Mouse (Mus musculus): ENCODE measurements around the gene Kl. TPM values are rescaled to one million over a fixed set of nuclear protein-coding genes. Genes with fewer than 3 reads are reported as not detected.

Kl gene
- polyA plus RNA-seq, 1 experiment from 2014 or later, result 0.31 TPM

DNA sequence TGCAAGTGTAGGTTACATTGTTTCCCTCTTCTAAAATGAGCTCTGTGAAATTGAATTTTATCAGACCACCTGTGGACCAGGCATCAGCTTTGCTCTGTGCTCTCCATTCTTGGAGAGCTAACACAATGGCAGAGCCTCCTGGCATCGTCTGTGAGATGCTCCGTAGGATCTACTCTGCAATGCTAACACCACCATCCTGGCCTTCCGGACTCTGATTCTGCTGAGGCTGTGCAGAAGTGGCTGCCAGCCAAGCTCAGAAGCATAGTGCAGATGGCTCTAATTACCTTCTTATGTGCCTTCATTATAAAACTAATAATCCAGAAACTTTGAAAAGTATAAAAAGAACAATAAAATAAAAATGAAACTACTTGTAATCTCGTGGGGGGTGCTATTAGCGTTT, 16.2 kb upstream of the Kl start:
- no peak overlapping the region for H3K4me3 ChIP-seq
- H3K9me3 ChIP-seq (replicated peaks), result no peaks in the 10 kb centered on the region
- H3K4me2 ChIP-seq (replicated peaks), result no peak overlapping the region
- no peaks in the 10 kb centered on the region for H3K27me3 ChIP-seq
- no peak overlapping the region for H3K9ac ChIP-seq
- ATAC-seq (ENCODE audit: low FRiP score), result no peak
- 46% methylated on average over 5 of the region's 5 CpGs for WGBS
- H3K36me3 ChIP-seq, result no peaks in the 10 kb centered on the region
- no peaks in the 10 kb centered on the region for H3K4me1 ChIP-seq
- no peak overlapping the region for H3K27ac ChIP-seq

GRCm38 (mm10) chr5:150936807-150937206, 15.6 kb upstream of the Kl start:
- no peak overlapping the region for H3K9ac ChIP-seq
- no peak overlapping the region for H3K4me2 ChIP-seq (replicated peaks)
- no peaks in the 10 kb centered on the region for H3K4me1 ChIP-seq
- H3K4me3 ChIP-seq, result no peak overlapping the region
- H3K9me3 ChIP-seq (replicated peaks), result no peaks in the 10 kb centered on the region
- no peaks in the 10 kb centered on the region for H3K36me3 ChIP-seq
- no peak for ATAC-seq (ENCODE audit: low FRiP score)
- no peaks in the 10 kb centered on the region for H3K27me3 ChIP-seq
- no peak overlapping the region for H3K27ac ChIP-seq
- 68% methylated on average over 4 of the region's 4 CpGs for WGBS

- no peak overlapping the region for H3K27ac ChIP-seq
- no peaks in the 10 kb centered on the region for H3K9me3 ChIP-seq (replicated peaks)
- 52% methylated on average over 2 of the region's 2 CpGs for WGBS
- H3K36me3 ChIP-seq, result no peaks in the 10 kb centered on the region
- no peak for ATAC-seq (ENCODE audit: low FRiP score)
- no peaks in the 10 kb centered on the region for H3K27me3 ChIP-seq
- H3K4me1 ChIP-seq, result no peaks in the 10 kb centered on the region
- H3K9ac ChIP-seq, result no peak overlapping the region
- H3K4me3 ChIP-seq, result no peak overlapping the region
- H3K4me2 ChIP-seq (replicated peaks), result no peak overlapping the region
Measured at GRCm38 (mm10) chr5:150937501-150937900, 14.9 kb upstream of the Kl start.

DNA sequence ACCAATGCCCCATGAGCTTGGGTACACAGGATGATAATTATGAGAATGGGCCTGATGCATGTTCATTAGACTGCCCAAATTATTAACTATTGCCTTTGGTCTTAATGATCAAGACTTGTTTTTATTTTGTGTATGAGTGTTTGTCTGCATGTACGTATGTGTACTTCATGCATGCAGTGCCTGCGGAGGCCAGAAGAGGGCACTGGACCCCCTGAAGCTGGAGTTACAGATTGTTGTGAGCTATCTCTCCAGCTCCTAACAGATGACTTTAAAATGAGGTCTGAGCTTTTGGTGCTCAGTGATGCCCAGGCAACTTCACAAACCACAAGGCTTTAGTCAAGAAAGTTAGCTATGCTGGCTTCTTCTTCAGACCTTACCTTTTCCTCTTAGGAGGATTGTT, 6.8 kb upstream of the Kl start:
- Histone ChIP-seq H3K4me1 (no peaks in the 10 kb centered on the region), H3K4me2 (replicated peaks) (no peak overlapping the region), H3K27ac (no peak overlapping the region), H3K9me3 (replicated peaks) (no peaks in the 10 kb centered on the region), H3K36me3 (no peaks in the 10 kb centered on the region), H3K27me3 (no peaks in the 10 kb centered on the region), H3K4me3 (no peak overlapping the region), H3K9ac (no peak overlapping the region)
- WGBS, result 95% methylated on average over 2 of the region's 2 CpGs
- no peak for ATAC-seq (ENCODE audit: low FRiP score)

GRCm38 (mm10) chr5:150949131-150949530, 3.3 kb upstream of the Kl start:
- Histone ChIP-seq H3K9ac (no peak overlapping the region), H3K36me3 (no peaks in the 10 kb centered on the region), H3K9me3 (replicated peaks) (no peaks in the 10 kb centered on the region), H3K27ac (no peak overlapping the region), H3K4me1 (peaks cover 8% of the 10 kb centered on the region), H3K27me3 (peaks cover 33% of the 10 kb centered on the region), H3K4me2 (replicated peaks) (no peak overlapping the region), H3K4me3 (no peak overlapping the region)
- ATAC-seq (ENCODE audit: low FRiP score), result no peak
- WGBS, result 86% methylated on average over 3 of the region's 3 CpGs

- no peak overlapping the region for H3K27ac ChIP-seq
- no peaks in the 10 kb centered on the region for H3K36me3 ChIP-seq
- H3K9me3 ChIP-seq (replicated peaks), result no peaks in the 10 kb centered on the region
- ATAC-seq (ENCODE audit: low FRiP score), result no peak
- H3K4me1 ChIP-seq, result peaks cover 8% of the 10 kb centered on the region
- H3K27me3 ChIP-seq, result peaks cover 39% of the 10 kb centered on the region
- WGBS, result 93% methylated on average over 7 of the region's 7 CpGs
- H3K4me3 ChIP-seq, result no peak overlapping the region
- no peak overlapping the region for H3K4me2 ChIP-seq (replicated peaks)
- no peak overlapping the region for H3K9ac ChIP-seq
Measured at GRCm38 (mm10) chr5:150951325-150951724, 1.1 kb upstream of the Kl start.

- Histone ChIP-seq H3K36me3 (no peaks in the 10 kb centered on the region), H3K27ac (no peak overlapping the region), H3K9me3 (replicated peaks) (no peaks in the 10 kb centered on the region), H3K4me1 (peaks cover 8% of the 10 kb centered on the region), H3K4me3 (peak overlapping the region; percentile 46), H3K27me3 (peaks cover 41% of the 10 kb centered on the region), H3K4me2 (replicated peaks) (peak overlapping the region; percentile 79), H3K9ac (peak overlapping the region; percentile 57)
- peak; percentile 76 for ATAC-seq (ENCODE audit: low FRiP score)
- WGBS, result 2% methylated on average over 83 of the region's 89 CpGs
Measured at GRCm38 (mm10) chr5:150952669-150953521, 488 bp downstream of the Kl start.

DNA sequence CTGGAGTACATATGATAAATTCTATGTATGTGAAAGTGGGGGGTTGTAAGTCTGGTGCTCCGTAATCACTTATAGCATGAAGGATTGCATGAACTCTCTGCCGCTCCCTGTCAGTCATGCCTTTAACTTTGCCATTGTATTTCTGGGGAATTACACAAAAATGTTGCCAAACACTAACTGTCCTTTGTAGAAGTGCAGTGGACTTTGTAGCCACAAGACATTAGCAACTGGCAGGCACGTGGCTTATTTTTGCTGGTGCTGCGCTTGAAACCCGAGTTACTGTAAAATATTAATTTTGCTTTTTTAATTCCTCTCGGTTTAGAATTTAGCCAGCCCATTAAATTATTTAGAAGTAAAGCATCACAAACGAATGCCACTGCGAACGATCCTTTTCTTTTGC, 2.4 kb downstream of the Kl start:
- H3K27me3 ChIP-seq, result peaks cover 41% of the 10 kb centered on the region
- H3K9ac ChIP-seq, result no peak overlapping the region
- peaks cover 8% of the 10 kb centered on the region for H3K4me1 ChIP-seq
- H3K4me3 ChIP-seq, result no peak overlapping the region
- no peak overlapping the region for H3K27ac ChIP-seq
- H3K9me3 ChIP-seq (replicated peaks), result no peaks in the 10 kb centered on the region
- no peaks in the 10 kb centered on the region for H3K36me3 ChIP-seq
- no peak overlapping the region for H3K4me2 ChIP-seq (replicated peaks)
- ATAC-seq (ENCODE audit: low FRiP score), result no peak
- WGBS, result 84% methylated on average over 9 of the region's 9 CpGs

- no peak overlapping the region for H3K4me2 ChIP-seq (replicated peaks)
- ATAC-seq (ENCODE audit: low FRiP score), result no peak
- H3K4me1 ChIP-seq, result no peaks in the 10 kb centered on the region
- no peak overlapping the region for H3K9ac ChIP-seq
- 86% methylated on average over 1 of the region's 1 CpGs for WGBS
- H3K9me3 ChIP-seq (replicated peaks), result no peaks in the 10 kb centered on the region
- H3K36me3 ChIP-seq, result no peaks in the 10 kb centered on the region
- H3K27me3 ChIP-seq, result peaks cover 2% of the 10 kb centered on the region; the same call in 1 of the 2 replicates
- no peak overlapping the region for H3K4me3 ChIP-seq
- no peak overlapping the region for H3K27ac ChIP-seq
Measured at GRCm38 (mm10) chr5:150959861-150960260, 7.5 kb downstream of the Kl start.

GRCm38 (mm10) chr5:150961615-150962014, 9.2 kb downstream of the Kl start:
- Histone ChIP-seq H3K27ac (no peak overlapping the region), H3K9me3 (replicated peaks) (no peaks in the 10 kb centered on the region), H3K4me1 (no peaks in the 10 kb centered on the region), H3K9ac (no peak overlapping the region), H3K36me3 (no peaks in the 10 kb centered on the region), H3K27me3 (peaks cover 2% of the 10 kb centered on the region; the same call in 1 of the 2 replicates), H3K4me2 (replicated peaks) (no peak overlapping the region), H3K4me3 (no peak overlapping the region)
- no peak for ATAC-seq (ENCODE audit: low FRiP score)
- WGBS, result 62% methylated on average over 1 of the region's 1 CpGs

- WGBS, result 66% methylated on average over 1 of the region's 1 CpGs
- H3K9me3 ChIP-seq (replicated peaks), result no peaks in the 10 kb centered on the region
- no peak overlapping the region for H3K27ac ChIP-seq
- H3K4me3 ChIP-seq, result no peak overlapping the region
- no peaks in the 10 kb centered on the region for H3K27me3 ChIP-seq
- no peak for ATAC-seq (ENCODE audit: low FRiP score)
- H3K9ac ChIP-seq, result no peak overlapping the region
- H3K4me2 ChIP-seq (replicated peaks), result no peak overlapping the region
- H3K36me3 ChIP-seq, result no peaks in the 10 kb centered on the region
- no peaks in the 10 kb centered on the region for H3K4me1 ChIP-seq
Measured at GRCm38 (mm10) chr5:150962756-150963155, 10.3 kb downstream of the Kl start.

- H3K9me3 ChIP-seq (replicated peaks), result no peaks in the 10 kb centered on the region
- ATAC-seq (ENCODE audit: low FRiP score), result no peak
- 96% methylated on average over 2 of the region's 2 CpGs for WGBS
- H3K36me3 ChIP-seq, result no peaks in the 10 kb centered on the region
- no peak overlapping the region for H3K27ac ChIP-seq
- no peak overlapping the region for H3K4me3 ChIP-seq
- peaks cover 4% of the 10 kb centered on the region; the same call in 1 of the 2 replicates for H3K4me1 ChIP-seq
- no peak overlapping the region for H3K4me2 ChIP-seq (replicated peaks)
- H3K27me3 ChIP-seq, result no peaks in the 10 kb centered on the region
- H3K9ac ChIP-seq, result no peak overlapping the region
Measured at GRCm38 (mm10) chr5:150967925-150968324, 15.5 kb downstream of the Kl start.

DNA sequence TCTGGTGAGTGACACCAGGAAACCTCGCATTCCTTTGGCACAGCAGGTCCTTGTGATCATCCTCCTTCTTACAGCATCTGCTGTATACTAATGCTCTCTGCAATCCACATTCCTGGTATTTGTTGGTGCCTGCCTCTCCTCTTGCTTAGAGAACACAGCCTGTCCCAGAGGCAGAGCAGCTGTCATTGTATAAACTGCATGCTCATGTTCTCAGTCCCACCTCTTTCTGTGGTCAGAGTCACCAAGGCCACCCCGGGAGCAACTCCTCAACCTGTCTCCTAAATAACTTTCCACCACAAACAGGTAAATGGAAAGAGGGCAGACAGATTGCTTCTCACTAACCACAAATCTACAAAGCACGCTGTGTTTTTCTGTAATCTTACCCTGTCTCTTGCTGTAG, 18.1 kb downstream of the Kl start:
- 46% methylated on average over 3 of the region's 3 CpGs for WGBS

More for the DNA sequence above, 18.1 kb downstream of the Kl start:
- H3K4me1 ChIP-seq, result peaks cover 4% of the 10 kb centered on the region; the same call in 1 of the 2 replicates
- no peak overlapping the region for H3K4me3 ChIP-seq
- H3K36me3 ChIP-seq, result no peaks in the 10 kb centered on the region
- H3K27me3 ChIP-seq, result no peaks in the 10 kb centered on the region
- H3K9me3 ChIP-seq (replicated peaks), result no peaks in the 10 kb centered on the region
- no peak overlapping the region for H3K27ac ChIP-seq
- no peak for ATAC-seq (ENCODE audit: low FRiP score)
- H3K9ac ChIP-seq, result no peak overlapping the region
- H3K4me2 ChIP-seq (replicated peaks), result no peak overlapping the region

All from hindbrain, embryonic 12.5 days (tissue).